Comparison of ENCODE assay signal across 9 mouse cellular contexts in genomic region chr4:82509771-82510170, GRCm38 (mm10).
DNase-seq lines count a peak whose midpoint lies in the region; ATAC-seq lines count a peak whose summit lies in the region.
"Had no signal": no experiment of that assay in that cellular context is flagged by ENCODE, and none has a peak within 500 bp of the region (broad histone marks: within the 10 kb centered on the region; RNA-seq: fewer than 3 reads in every experiment).

No protein-coding gene starts in this region.

- no peaks in the 10 kb centered on the region for H3K36me3 ChIP-seq in heart, embryonic 10.5 days
- no peaks in the 10 kb centered on the region for H3K36me3 ChIP-seq in embryonic facial prominence, embryonic 12.5 days
- H3K36me3 ChIP-seq in hindbrain, embryonic 12.5 days: no peaks in the 10 kb centered on the region
- no peaks in the 10 kb centered on the region for H3K36me3 ChIP-seq in midbrain, embryonic 12.5 days

- ATAC-seq in embryonic facial prominence, embryonic 12.5 days (ENCODE audit: insufficient number of reproducible peaks, insufficient read depth, low FRiP score, low TSS enrichment): no peak
- no peak for ATAC-seq in hindbrain, embryonic 12.5 days (ENCODE audit: low FRiP score)
- no peak for ATAC-seq in midbrain, embryonic 12.5 days (ENCODE audit: low FRiP score, low read depth)

- H3K4me1 ChIP-seq in heart, embryonic 10.5 days: peaks cover 55% of the 10 kb centered on the region
- peaks cover 45% of the 10 kb centered on the region for H3K4me1 ChIP-seq in embryonic facial prominence, embryonic 12.5 days
- H3K4me1 ChIP-seq in hindbrain, embryonic 12.5 days: peaks cover 38% of the 10 kb centered on the region
- H3K4me1 ChIP-seq in midbrain, embryonic 12.5 days: peaks cover 57% of the 10 kb centered on the region

- H3K27me3 ChIP-seq in heart, embryonic 10.5 days (ENCODE audit: insufficient read depth, poor library complexity, severe bottlenecking): no peaks in the 10 kb centered on the region
- no peaks in the 10 kb centered on the region for H3K27me3 ChIP-seq in embryonic facial prominence, embryonic 12.5 days
- H3K27me3 ChIP-seq in hindbrain, embryonic 12.5 days: no peaks in the 10 kb centered on the region
- no peaks in the 10 kb centered on the region for H3K27me3 ChIP-seq in midbrain, embryonic 12.5 days
- H3K27me3 ChIP-seq: CH12.LX had no signal

- H3K9me3 ChIP-seq in heart, embryonic 10.5 days: no peaks in the 10 kb centered on the region
- H3K9me3 ChIP-seq in embryonic facial prominence, embryonic 12.5 days: no peaks in the 10 kb centered on the region
- no peaks in the 10 kb centered on the region for H3K9me3 ChIP-seq in hindbrain, embryonic 12.5 days (replicated peaks)
- H3K9me3 ChIP-seq in midbrain, embryonic 12.5 days: no peaks in the 10 kb centered on the region

- H3K27ac ChIP-seq in heart, embryonic 10.5 days: peak overlapping the region; percentile 99
- H3K27ac ChIP-seq in embryonic facial prominence, embryonic 12.5 days: peak overlapping the region; percentile 64
- H3K27ac ChIP-seq in hindbrain, embryonic 12.5 days: peak overlapping the region; percentile 99
- peak overlapping the region; percentile 73 for H3K27ac ChIP-seq in midbrain, embryonic 12.5 days (replicated peaks)

- H3K9ac ChIP-seq in embryonic facial prominence, embryonic 12.5 days: no peak overlapping the region
- H3K9ac ChIP-seq in hindbrain, embryonic 12.5 days: peak overlapping the region; percentile 96
- H3K9ac ChIP-seq in midbrain, embryonic 12.5 days (replicated peaks): peak overlapping the region; percentile 50; the same call in 1 of the 2 replicates

- peak overlapping the region; percentile 71 for H3K4me2 ChIP-seq in embryonic facial prominence, embryonic 12.5 days (replicated peaks)
- peak overlapping the region; percentile 95 for H3K4me2 ChIP-seq in hindbrain, embryonic 12.5 days (replicated peaks)
- H3K4me2 ChIP-seq in midbrain, embryonic 12.5 days (replicated peaks): peak overlapping the region; percentile 94

- WGBS in heart, embryonic 10.5 days: 56% methylated on average over 4 of the region's 4 CpGs
- 24% methylated on average over 4 of the region's 4 CpGs for WGBS in embryonic facial prominence, embryonic 12.5 days
- WGBS in hindbrain, embryonic 12.5 days: 25% methylated on average over 4 of the region's 4 CpGs
- 14% methylated on average over 4 of the region's 4 CpGs for WGBS in midbrain, embryonic 12.5 days

- no peak overlapping the region for H3K4me3 ChIP-seq in heart, embryonic 10.5 days
- 0 out of 2 replicates have a peak overlapping the region, but pooled peaks have one; percentile 6 for H3K4me3 ChIP-seq in embryonic facial prominence, embryonic 12.5 days
- peak overlapping the region; percentile 73 for H3K4me3 ChIP-seq in hindbrain, embryonic 12.5 days
- peak overlapping the region; percentile 84 for H3K4me3 ChIP-seq in midbrain, embryonic 12.5 days

- DNase-seq in heart, embryonic 10.5 days (ENCODE audit: low spot score): peak; percentile 61
- DNase-seq in heart, adult 8-10 months (ENCODE audit: low spot score): no peak
- DNase-seq in cerebellum, adult 9-11 months: no peak
- DNase-seq in layer of hippocampus, postnatal 14 days (ENCODE audit: low spot score in 2 of 2): no peak
- no peak for DNase-seq in right cerebral cortex, postnatal 10 days (ENCODE audit: low spot score in 2 of 2)
